Mouse (Mus musculus) E14TG2a.4 (cell line): ENCODE measurements around the gene Fbl.

Experiments used
- CTCF ChIP-seq: conservative IDR thresholded peaks from 2 replicates; pipeline ENCODE4 v1.5.1; 2014; ENCODE audit warnings: low read length
- NANOG ChIP-seq: IDR thresholded peaks from 2 replicates; pipeline ENCODE4 v1.6.1; 2014; ENCODE audit warnings: borderline replicate concordance, low read length, mixed read lengths

DNA sequence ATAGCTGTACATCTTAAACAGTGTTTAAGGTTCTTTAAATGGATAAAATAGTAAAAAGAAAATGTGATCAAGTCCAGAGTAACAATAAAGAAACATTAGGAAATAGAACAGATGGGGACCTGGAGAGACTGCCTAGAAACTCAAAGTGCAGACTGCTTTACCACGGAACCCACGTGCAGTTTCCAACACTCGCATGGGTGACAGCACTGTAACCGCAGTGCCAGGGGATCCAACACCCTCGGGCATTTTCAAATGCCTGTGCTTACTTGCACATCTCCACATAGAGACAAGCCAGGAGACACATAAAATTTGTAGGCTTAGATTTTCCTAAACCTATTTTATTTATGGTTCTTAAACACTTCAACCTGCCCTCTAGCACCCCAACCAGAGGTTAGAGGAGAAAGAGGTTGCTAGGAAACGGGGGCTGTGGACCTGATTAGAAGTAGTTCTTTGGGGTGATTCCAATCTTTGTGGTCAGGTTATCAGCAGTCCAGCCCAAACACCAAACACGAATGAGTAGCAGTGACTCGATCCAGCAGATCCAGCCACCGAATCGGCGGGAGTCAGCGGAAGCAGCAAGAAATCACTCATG lies 39.0 kb downstream of the Fbl start:
- TF ChIP-seq CTCF (no peak), NANOG (no peak)
